Mouse (Mus musculus): ENCODE measurements around the gene Nfkbiz.

- TF ChIP-seq CTCF (conservative IDR thresholded peaks at IDR 0.05; ENCODE audit: insufficient read depth, insufficient read length, low read depth, low read length): no peak
- TF ChIP-seq POLR2A (IDR thresholded peaks at IDR 0.05; ENCODE audit: low read depth, low read length): no peak
Measured at GRCm38 (mm10) chr16:55861104-55861503, 22.4 kb upstream of the Nfkbiz start.

Data from kidney, adult 2 months (tissue).